Mouse (Mus musculus) right cerebral cortex, postnatal 10 days (tissue): Measurements from ENCODE around the gene Tspan9.

ENCODE experiments used
- DNase-seq, 2 experiments: peaks; one replicate each; pipeline ENCODE4 v3.0.0; 2021; ENCODE audit warnings: low spot score in 2 of 2

The Tspan9 gene

DNA sequence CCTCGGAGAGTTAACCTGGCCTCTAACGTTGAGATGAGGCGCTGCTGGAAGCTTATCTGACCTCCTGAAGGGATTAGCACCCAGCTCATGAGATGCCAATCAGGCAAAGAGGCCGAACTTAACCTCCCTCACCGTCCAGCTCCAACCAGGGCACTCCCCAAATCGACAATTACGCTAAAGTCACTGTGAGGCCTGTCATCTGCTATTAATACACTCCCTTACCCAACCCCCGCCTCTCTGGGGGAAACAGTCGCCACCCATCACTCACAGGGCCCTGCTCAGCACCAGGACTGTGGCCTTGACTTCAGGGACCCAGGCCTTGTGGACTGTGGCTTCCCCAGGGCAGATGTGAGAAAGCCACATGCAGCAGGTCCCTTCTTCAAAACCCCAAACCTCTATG lies 157.0 kb downstream of the Tspan9 start:
- DNase-seq, result no peak

DNA sequence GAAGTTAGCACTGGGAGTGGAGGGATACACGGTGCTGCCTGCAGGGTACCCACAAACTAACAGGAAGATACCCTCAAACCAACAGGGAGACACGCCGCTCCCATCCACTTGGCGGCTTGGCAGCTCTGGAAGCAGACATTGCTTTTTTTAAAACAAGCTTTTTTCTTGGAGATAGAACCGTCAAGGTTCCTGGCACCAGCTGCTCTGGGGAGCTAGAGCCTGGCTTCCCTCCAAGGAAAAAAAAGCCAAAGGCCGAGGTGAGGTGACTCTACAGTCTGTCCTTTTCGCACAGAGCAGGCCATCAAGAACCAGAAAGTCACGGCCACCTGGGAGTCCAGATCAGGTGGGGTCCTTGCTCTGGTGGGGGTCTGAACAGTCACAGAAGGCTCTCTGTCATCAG lies 162.2 kb downstream of the Tspan9 start:
- DNase-seq, result peak in 1 of 2 experiments; percentile 52

DNA sequence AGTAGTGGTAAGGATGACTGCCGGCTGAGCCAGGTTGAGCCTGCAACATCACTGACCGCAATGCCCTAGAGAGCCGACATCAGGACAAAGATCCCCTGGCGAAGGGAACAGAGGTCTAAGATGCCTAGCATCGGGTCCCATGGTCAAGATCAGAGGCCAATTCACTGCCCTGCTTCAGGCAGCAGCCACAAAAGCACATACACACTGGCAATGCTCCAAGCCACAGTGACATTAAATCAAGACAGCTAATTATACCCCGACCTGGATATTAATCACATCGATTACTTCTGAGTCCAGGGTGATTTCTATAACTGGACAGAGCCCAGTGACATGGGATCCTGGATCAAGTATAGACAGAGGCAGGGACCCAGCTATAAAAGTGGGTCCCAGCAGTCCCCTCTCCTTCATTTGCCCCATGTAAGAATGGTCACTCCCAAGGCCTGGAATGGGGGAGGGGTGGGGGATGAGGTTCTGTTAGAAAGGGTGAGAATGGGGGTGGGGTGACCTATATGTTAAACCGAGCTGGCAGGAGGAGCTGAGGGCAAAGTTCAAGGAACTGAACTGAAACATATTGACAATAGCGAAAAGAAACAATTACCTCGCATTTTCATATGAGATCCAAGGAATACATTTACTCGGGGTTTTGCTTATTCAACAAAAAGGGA lies 162.9 kb downstream of the Tspan9 start:
- no peak for DNase-seq

DNA sequence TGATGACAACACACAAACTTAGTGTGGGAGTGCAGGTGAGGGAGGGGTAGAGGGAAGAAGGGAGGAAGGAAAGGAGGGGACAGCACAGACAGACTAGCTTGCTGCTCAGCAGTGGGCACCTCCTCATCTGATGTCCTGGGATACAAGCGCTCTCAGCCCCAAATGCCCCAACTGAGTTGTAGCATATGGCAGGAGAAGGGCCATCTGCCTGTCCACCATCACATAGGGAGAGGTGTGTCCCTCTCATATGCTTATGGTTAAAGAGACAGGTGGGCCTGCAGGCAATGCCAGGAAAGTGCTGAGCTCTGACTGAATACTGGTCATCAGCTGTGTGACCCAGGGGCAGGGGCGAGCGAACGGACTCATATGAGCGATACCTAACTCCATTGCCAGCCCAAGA lies 163.6 kb downstream of the Tspan9 start:
- no peak for DNase-seq

DNA sequence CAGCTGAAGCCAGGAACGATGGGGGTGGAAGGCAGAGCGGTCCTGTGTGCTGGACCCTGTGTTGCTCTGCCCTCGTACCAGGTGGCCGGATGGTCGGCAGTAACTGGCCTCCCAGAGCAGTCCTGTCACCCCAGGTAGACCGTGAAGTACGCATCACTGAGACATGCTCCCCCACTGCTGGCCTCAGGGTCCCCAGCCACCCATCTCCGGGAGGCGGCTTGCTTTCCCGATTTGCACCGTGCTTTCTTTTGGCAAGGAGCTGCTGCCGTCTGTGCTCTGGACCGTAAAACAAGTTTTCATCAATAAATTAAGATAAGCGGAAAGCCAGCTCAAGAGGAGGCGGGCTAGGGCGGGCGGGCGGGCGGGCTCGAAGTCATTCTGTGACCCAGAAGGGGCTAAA lies 164.5 kb downstream of the Tspan9 start:
- DNase-seq, result no peak

DNA sequence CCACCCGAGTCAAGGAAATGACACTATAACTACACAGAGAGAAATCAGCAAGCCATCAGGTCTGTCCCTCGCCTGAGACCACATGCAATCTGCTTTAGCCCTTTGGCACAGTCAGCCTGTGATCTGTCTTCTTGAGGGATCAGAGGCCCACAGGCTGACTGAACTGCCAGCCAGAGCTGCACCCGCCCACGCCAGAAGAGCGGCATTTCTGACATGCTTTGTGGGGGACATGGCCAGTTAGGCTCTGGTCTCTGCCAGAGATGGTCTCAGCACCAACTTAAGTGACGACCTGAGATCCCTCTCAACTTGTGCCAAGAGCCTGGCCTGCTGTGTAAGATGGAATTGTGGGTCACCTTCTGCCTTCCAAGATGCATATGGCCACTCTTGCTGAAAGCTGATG lies 166.7 kb downstream of the Tspan9 start:
- no peak for DNase-seq

DNA sequence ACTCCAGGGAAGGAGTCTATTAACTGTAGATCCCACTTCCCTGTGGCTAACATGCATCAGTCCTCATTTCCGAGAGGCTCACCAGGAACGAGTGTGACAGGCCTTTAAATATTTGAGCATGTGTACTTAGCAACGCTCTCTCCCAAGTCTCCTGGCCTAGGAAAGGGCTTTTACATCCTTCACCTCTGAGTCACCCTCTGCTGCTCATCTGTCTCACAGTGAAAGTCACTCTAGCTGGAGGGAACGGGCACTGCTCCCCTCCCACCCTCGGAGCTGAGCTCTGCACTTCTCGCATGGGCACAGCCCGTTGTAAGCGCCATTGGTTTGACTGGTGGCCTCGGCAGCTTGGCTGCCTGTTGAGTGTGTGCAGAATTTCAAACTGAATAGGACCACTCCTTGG lies 169.4 kb downstream of the Tspan9 start:
- DNase-seq, result no peak

DNA sequence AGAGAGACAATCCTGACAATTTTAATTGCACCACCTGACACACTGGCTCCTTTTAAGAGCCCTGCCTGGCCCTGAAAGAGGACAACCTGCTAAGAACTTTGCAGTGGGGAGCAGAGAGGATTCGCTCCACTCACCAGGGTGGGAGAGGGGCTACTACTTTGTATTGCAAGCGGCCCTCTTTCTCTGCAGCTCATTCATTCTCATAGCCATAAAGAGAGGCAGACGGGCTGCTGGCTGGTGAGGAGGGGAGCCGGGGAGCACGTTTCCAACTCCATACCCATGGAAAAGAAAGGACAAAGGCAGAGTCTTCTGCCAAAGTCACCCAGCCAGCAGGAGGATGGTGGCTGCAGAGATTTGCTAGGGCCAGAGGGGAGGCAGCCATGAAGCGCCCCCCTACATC lies 169.8 kb downstream of the Tspan9 start:
- DNase-seq, result no peak

DNA sequence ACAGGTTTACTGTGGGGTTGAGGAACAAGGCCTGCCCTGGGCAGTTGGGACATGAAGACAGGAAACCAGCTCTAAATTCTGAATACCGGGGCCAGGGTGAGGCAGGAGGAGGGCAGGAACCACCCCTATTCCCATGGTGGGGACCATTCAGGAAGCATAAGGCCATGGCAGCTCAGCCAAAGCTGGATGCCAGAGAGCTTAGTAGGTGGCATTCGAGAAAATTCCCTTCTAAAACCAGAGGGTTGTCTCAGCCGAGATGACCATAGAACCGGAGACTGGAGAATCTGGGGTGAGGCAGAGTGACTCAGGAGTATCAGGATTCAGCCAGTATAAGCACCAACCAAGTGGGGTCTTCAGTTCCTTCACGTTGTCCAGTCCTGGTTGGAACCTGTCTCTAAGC lies 171.5 kb downstream of the Tspan9 start:
- DNase-seq, result no peak

DNA sequence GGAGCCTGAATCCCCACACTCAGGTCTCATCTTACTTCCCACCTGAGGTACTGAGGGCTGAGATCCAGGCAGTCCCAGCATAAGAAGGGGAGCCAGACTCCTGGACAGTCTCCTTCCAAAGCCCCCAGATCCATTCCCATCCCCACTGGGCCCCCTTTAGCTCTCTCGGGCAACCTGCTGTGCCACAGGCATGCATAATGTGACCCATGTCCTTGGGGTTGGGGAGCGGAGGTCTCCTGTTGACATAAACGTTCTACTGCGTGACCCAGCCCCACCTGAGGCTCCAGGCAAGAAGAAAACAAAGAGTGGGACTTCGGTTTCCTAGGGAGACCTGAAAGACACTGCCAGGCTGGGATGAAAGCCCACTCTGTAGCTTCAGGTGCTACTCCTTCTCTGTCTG lies 172.5 kb downstream of the Tspan9 start:
- no peak for DNase-seq

DNA sequence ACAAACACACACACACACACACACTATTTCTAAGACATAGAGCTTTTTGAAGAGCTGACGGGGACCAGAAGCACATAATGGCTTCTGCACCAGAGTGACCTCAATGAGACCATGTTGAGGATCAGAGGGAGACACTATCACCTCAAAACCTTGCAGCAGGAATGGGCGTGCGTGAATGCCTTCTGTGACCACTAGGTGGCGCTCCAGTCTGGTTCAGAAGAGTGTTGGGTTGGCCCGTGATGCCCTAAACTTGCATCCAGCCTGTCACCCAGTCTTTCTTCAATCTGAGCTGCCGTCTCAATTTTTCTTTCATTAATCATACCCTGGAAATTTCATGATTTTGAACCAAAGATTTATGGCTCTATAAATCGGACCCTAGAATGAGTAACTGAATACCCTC lies 173.3 kb downstream of the Tspan9 start:
- DNase-seq, result peak; percentile 84 to 89

DNA sequence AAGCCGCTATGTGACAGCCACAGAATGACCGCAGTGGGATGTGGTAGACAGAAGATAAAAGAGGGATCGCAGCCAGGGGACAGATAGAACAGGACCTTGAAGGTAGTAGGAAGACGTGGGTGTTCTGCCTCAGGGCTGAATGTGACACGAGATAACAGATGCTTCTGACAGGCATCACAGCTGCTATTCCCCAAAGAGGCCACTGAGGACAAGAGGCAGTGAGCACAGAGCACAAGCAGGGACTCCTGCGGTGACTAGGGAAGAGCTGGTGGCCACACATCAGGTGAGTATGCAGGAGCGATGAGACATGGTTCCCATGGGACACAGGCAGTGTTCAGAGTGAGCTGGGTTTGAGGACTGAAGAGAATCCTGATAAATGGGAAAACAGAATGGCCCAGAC lies 173.7 kb downstream of the Tspan9 start:
- DNase-seq, result no peak

DNA sequence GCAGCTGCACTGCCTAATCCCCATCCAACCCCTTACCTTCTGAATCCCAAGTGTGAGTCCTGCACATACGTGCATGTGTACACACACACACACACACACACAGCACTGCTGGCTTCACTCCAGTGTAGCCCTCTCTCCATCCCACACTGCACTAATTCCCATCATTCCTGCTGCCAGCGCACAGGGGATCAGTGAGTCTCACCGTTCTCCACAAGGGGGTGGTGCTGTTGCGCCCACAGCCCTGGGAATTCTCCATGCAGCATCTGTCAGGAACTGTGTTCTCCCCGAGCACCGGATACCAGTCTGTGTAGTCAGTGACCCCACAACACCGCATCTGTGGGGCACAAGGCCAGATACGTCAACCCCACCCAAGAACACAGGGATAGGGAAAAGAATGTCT lies 177.9 kb downstream of the Tspan9 start:
- DNase-seq, result peak; percentile 72 to 78

DNA sequence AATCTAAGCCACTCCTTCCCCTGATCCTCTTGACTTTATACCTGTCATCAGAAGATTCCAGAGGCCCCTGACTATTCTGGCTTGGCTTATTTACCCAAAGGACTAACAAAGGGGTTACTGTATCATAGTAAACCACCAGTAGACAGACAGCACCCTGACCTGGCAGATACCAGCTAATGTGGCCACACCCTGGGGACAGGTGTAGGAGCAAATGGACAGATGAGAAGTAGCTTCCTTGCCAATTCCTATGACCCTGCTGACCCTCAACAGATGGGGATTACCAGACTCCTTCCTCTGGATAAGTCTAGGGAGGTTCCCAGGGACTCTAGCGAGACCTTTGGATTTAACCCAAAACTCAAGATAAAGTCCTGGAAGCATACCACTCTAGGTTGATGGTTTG lies 183.2 kb downstream of the Tspan9 start:
- no peak for DNase-seq

DNA sequence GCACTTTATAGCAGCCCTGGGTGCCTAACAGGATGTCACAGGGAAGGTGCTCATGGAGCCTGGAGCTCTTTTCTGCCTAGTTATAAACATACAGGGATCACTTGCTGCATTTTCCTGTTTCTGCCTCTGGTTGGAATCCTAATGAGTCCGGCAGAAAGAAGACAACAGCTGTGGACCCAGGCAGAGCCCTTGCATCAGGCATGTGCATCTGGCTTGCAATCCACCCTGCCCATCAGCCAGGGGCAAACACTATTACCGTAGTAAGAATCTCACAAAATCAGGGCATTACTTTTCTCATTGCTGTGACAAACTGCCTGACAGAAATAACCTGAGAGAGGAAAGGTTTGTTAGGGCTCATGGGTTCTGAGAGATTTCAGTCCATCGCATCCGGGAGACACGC lies 187.2 kb downstream of the Tspan9 start:
- no peak for DNase-seq

DNA sequence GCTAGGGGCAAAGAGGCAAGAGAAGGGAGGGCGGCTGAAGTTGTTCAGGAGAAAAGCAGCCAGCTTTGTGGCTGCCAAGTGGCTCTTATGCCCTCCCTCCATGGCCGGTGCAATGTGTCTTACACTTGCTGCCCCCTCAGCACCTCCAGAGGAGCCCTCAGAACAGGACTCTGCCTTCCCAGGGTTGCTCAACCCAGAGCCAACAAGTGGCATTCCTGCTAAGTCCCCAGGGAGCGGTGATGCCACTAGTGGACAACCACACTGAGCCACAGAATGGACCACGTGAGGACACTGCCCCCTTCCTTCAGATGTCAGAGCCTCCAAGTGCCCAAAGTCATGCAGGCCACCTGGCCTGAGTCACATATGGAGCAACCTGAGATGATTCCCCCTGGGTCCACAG lies 190.3 kb downstream of the Tspan9 start:
- DNase-seq, result no peak

DNA sequence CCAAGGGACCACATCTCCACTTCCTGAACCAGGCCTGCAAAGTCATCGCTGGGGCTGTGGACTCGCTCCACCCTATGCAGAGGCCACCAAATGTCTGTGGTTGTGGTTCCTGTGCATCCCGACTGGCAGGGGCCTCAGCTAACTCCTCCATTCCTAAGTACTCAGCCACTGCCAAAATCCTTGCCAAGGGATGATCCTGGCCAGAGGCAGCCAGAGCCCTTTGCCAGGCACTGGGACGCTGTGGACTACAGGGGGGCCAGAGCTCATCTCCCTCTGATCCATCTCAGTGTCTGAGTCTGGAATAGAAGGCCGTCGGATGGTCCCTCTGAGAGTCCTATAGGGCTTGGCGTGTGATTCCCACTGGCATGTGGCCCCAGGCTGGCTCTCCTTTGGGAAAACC lies 193.5 kb downstream of the Tspan9 start:
- DNase-seq, result no peak

DNA sequence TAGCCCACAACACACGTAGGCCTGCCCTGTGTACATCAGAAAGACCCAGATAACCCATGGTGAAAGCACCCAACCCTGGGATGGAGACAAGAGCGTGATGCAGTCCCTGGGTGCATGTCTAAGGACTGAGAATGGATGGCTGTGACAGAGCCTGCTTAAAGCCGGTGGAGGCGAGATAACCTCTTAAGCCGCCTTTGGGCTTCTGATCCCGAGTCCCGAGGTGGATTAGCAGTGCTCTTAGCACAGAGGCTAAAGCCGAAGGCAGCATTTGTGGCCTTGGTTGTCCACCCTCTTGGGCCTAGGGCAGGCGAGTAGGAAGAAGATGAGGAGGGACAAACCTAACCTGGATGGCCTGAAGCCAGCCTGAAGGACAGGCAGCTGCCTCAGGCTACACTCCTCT lies 194.7 kb downstream of the Tspan9 start:
- no peak for DNase-seq

DNA sequence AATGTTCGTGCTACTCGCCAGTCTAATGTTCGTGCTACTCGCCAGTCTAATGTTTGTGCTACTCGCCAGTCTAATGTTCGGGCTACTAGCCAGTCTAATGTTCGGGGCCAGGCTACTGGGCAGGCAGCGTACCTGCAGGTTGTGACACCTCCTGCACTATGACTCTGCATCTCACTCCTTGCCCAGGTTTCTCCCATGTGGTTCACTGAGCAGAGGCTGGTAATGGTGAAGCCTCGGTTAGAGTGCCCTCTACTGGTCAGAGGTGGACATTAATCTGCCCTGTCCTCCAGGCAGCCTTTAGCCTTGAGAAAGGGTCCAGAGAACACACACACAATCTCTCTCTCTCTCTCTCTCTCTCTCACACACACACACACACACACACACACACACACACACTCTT lies 197.7 kb downstream of the Tspan9 start:
- DNase-seq, result peak; percentile 80 to 86

DNA sequence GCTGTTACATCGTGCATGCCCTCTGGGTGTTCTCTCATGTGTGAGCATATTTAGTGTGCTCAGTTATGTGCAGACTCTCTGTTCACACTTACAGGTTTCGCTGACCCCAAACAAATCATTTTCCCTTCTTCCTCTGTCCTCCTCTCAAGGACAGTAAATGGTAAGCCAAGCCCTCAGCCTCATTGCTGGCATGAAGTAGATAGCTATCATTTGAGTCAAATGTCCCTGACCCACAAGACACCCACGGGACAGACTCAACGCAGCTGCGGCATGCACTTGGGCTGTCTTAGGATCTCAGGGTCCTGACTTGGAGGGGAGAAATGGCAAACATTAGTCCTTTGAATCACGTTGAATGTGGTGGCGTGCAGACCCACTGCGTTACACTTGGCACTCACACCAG lies 201.0 kb downstream of the Tspan9 start:
- no peak for DNase-seq

DNA sequence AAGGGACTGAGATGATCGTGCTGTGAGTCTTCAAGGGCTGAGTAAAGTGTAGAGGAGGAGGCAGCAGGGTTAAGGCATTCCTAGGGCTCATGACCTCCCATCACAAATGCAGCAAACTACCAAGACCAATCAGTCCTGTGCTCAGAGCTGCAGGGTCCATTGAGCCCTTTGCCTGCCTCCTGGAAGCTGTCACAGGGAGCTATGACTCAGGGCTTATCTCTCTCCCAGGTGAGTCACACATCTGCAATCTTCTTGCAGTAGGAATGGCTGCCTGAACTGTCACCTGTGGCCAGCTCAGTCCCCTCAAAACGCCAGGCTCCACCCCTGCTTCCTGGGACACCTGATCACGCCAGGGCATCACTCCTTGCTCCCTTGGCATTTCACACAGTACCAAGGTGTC lies 208.3 kb downstream of the Tspan9 start:
- no peak for DNase-seq

DNA sequence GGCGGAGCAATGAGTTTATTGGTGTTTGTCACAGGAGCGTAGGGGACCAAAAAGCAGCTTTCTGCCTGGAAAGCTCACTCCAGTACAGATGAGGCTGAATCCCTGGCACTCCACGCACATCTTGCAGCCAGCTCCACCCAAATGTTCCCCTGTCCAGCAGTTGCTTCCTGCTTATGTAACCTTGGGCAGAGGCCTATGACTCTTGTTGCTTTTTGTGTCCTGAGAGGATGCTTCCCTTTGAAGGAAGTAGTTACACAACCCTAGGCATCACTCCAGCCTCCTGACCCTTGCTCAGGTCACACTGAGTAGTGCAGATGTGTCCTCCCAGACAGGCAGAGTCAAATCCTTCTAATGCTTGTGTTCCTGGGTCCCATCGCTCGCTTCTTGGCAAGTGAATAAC lies 209.6 kb downstream of the Tspan9 start:
- no peak for DNase-seq

DNA sequence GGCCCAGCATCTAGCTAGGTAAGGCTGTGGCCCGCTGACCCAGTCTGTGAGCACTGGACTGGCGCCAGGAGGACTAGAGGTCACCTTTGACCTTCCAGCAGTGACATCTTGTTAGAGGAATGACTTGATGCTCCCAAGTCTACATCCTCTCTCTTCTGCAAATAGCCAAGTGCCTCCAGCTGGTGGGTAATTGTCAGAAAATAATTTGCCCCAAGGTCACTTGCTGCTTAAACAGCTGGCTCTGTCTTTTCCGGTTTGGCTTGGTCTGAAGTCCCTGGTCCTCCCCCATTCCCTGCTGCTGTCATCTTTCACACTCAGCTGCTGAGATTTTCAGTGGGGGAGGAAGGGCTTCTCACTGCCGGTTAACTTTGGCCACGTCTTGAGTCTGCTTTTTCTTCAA lies 210.7 kb downstream of the Tspan9 start:
- DNase-seq, result no peak

DNA sequence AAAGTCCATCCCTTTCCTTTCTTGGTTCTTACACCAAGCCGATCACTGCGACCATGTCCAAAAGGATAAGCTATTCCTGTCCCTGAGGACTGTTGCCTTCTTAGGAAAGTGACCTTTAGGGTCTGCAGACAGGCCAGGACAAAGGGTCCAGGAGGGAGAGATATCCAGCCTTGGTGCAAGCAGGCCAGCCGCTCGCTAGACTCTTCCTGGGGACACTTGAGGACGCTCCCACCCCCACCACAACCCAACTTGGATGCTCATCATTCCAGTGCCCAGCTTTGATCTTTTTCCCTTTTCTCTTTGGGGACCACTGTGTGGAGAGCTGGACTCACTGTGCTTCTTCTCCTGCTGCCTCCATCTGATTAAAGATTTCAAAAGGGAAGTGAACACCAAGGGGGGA lies 214.7 kb downstream of the Tspan9 start:
- no peak for DNase-seq

DNA sequence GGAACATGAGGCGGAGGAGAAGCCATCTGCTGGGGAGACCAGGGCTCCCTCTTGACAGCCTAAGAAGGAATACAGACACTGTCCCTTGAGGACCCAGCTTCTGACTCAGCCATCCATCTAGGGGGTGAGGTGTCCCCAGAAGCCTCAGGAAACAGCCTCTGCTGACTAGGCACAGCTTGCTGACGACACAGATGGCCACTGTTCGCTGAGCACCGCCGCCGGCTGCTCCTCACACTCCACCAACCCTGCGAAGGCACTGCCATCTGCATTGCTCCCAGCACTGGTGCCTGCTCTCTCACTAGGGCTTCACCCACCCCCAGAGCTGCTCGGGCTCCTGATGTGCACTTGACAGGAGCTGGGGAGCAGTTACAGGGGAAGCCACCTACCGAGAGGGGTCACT lies 217.5 kb downstream of the Tspan9 start:
- peak; percentile 78 to 88 for DNase-seq
